Mouse (Mus musculus) effector memory CD4-positive, alpha-beta T cell, adult 5 months (primary cell): ENCODE results near the gene Morn5. TPM values are rescaled to one million over a fixed set of nuclear protein-coding genes. Genes with fewer than 3 reads are reported as not detected.

ENCODE experiments used
- polyA plus RNA-seq: library from polyadenylated mRNA; unstranded; fragments of 100-300 nt; shearing (Covaris generic); gene quantifications from one replicate; pipeline ENCODE4 v1.2.1, GENCODE M21; 2017

The Morn5 gene
- not detected for polyA plus RNA-seq

DNA sequence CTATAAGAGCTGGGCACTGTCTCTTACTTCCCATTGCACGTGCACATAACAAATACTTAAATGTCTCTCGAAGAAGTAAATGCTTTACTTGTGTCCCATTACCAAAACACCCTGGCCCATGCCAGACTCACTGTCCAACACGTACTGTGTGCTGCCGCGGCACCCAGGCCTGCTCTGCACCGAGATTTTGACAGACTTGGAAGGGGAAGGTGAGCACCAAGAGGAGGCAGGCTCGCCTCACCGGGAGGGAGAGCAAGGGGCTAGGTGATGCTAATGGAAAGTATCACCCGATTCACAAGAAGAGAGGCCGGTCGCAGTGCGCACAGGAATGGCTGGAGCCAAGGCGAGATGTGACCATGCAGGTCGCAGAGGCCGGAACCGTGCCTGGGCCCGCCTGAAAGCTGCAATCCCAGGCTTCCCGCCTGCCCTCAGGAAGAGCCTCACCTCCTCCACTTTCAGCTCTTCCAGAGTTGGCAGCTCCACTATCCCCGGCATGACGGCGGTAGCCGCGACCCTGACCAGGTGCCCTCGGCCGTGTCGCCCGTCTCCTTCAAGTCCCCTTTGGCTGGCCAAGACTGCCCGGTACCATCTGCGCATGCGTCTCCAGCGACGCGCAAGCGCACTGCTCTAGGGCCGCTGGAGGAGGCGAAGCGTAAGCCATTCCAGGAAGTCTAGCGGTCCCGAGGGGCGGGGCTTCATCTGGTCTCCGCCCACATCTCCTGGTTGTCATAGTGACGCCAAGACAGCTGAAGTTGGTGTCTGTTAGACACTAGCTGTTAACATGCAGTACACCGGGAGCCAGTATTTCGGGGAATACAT, at the start of gene Morn5, which contains the start of gene Ndufa8:
Morn5 (plus strand) TSS at position 711 of the 819 bp plus-strand sequence.
Ndufa8 (minus strand) TSS at position 659 of the 819 bp plus-strand sequence.

DNA sequence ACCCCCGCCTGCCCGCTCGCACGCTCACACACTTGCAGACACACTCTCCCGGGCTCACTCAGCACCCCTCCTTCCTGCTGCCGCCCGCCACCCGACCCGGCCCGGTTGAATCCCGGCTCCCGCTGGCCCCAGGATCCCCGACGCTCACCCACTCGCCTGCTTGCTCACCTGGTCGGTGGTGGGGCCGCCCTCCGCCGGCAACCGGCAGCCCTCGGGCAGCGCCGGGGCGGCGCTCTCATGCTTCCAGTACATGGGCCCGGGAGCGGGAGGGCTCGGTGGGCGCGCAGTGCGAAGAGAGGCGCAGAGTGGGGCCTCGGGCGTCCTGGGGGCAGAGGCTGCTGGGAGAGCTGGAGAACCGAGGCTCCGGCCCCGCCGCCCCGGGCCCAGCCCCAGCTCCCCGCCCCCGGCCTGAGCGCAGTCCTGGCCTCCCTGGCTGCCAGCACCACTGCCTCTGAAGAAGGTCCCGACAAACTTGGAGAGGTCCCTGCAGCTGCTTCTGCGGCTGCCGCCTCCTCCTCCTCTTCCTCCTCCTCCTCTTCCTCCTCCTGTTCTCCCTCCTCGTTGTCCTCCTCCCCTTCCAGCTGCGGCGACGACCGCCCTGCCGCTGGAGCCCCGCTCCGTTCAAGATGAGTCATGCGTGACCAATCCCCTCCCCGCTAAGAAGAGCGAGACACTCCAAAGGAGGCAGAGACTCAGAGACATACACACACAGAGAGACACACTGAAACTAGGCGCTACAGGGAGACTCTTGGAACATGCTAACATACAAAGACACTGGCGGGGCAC, 55.9 kb downstream of the Morn5 start, which contains the start of gene Lhx6:
Lhx6 (minus strand) TSS at position 453 of the 786 bp plus-strand sequence.

Other genes with a start within 250 kb of the Morn5 start
- gene Ttll11, start 69.5 kb upstream of the Morn5 start, polyA plus RNA-seq: 0.77 TPM
- gene Ndufa8, start 52 bp upstream of the Morn5 start, polyA plus RNA-seq: 52.1 TPM
- gene Lhx6, start 56.0 kb downstream of the Morn5 start, polyA plus RNA-seq: not detected
- gene Mrrf, start 86.9 kb downstream of the Morn5 start, polyA plus RNA-seq: 12.2 TPM
- 61.8 TPM for gene Rbm18, start 87.3 kb downstream of the Morn5 start, polyA plus RNA-seq
- not detected for gene Ptgs1, start 181.0 kb downstream of the Morn5 start, polyA plus RNA-seq